Mouse (Mus musculus): ENCODE measurements at regions not wholly inside any gene's neighbourhood (a gene's known extent, or its start where the extent isn't known, plus 50 kb on each side); places are given as distances from the start of the nearest gene placed in this dataset.
"Not testable (repeated sequence)": the region's sequence is repeated elsewhere in the genome, so short reads cannot be mapped to it uniquely, and the experiment has no call there.

DNA sequence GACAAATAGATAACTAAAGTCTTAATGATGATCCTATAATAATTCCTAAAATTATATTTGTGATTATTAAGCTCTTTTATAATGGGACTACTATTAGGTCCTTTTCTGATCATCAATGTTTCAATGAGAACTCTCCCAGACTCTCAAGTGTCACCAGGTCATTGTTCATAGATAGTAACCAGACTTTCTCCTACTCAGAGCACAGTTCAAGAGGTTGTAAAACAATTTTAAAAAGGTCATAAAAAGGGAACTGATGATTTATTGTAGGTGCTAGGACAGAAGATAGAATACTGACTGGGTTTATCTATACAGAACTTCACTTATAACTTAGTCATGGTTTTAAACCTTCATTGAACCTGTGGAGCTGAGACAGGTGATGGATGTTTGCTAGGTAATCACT, 58.7 kb upstream of the Gm15446 start:
- TF ChIP-seq CTCF (IDR thresholded peaks at IDR 0.05; ENCODE audit: low read depth, low read length); POLR2A (IDR thresholded peaks at IDR 0.05; ENCODE audit: extremely low read depth, insufficient read depth, low read length): not testable (repeated sequence)

Data from liver, adult 2 months (tissue).